Mouse (Mus musculus) testis, adult 2 months (tissue): ENCODE data around the gene Aif1l.

ENCODE experiments used
- CTCF ChIP-seq: fragments of 200-500 bp; IDR thresholded peaks from 2 replicates; pipeline ENCODE4 v1.5.1; 2012; ENCODE audit warnings: low read depth, mild to moderate bottlenecking, inconsistent platforms, low read length, moderate library complexity; ENCODE audit not compliant: control insufficient read depth, insufficient read depth, insufficient replicate concordance
- POLR2A ChIP-seq: fragments of 200-500 bp; IDR thresholded peaks from 2 replicates; pipeline ENCODE4 v1.6.1; 2012; ENCODE audit warnings: low read depth, mild to moderate bottlenecking, inconsistent platforms, low read length, moderate library complexity; ENCODE audit not compliant: control insufficient read depth

- no peak for TF ChIP-seq POLR2A
- no peak for TF ChIP-seq CTCF
Observed at GRCm38 (mm10) chr2:31948392-31948791, 1.5 kb upstream of the Aif1l start.
